Mouse (Mus musculus): ENCODE results near the gene Olfr1008.
"Not testable (repeated sequence)": the region's sequence is repeated elsewhere in the genome, so short reads cannot be mapped to it uniquely, and the experiment has no call there.

Olfr1008 gene

DNA sequence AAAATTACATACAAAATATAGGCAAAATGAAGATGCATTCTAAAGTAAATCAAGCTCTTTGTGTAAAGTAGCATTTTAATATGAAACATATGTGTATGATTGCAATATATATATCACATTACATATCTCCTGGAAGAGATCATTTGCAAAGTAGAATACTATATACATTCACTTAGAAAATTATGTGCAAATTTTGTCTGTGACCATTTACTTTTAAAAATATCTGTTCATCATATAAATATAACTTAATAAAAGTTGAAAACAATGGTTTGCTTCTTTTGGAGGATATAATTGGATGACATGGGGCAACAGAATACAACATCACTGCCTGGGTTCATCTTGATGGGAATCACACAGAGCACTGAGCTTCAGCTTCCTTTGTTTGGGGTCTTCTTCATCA is at the start of gene Olfr1008:
TSS of gene Olfr1008 (plus strand) at position 301 of the 400 bp plus-strand sequence.
- in situ Hi-C loops (cut with MboI, MseI), result no loop called here

DNA sequence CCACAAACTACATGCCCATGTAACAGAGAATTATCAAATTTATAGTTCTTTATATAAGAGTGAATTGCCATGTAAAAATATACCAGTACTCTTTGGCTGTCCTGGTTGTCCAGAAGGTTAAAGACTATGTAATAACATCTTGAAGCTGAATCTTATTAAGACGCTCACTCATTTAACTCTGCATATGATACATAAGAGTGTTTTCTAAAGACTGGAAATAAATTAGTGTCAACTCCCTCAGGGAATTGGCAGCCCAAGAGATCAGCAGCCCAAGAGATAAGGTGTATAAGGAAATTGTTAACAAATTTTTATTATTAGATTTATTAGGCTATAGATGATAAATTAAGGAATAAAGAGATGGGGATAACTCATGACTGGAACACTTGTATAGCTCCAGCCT is 38.6 kb upstream of the Olfr1008 start, which contains the start of gene Olfr1002:
TSS of gene Olfr1002 (minus strand) at position 101 of the 400 bp plus-strand sequence.
- in situ Hi-C loops (cut with MboI, MseI), result no loop called here

DNA sequence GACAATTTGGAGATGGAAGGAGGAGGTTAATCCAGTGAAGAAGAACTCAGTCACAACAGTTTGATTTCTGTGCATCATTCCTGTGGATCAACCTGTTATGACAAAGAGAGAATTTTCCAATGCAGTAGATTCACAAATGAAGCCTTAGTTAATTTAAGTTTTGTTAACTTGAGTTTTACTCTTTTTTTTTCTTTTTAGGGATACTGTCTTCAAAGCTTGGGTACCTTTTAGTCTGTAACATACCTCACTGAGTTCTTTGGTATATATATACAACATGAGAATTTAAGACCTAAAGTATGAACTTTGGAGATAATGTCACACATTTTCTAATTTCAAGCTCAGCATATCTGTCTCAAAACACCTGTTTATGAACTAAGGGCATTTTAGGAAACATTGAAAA is 24.9 kb upstream of the Olfr1008 start, which contains the start of gene Olfr154:
TSS of gene Olfr154 (minus strand) at position 101 of the 400 bp plus-strand sequence.
- in situ Hi-C loops (cut with MboI, MseI), result not testable (repeated sequence)

DNA sequence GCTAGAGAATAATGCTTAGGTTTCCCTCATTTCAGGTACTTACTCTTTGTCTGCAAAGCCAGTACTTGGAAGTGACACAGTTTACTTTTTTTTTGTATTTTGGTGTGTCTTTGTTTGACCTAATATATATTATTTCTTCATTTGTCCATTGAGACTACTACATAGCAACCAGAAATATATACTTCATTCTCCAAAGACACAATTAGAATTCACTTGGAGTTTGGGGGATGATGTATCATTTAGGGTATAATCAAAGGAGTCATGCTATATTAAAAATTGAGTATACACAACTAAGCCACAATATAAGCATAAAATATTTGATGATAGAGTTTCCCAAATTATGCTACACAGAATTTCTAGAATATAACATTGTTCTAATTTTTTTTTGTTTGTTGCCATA is 10.6 kb upstream of the Olfr1008 start, which contains the start of gene Olfr1006:
TSS of gene Olfr1006 (minus strand) at position 101 of the 400 bp plus-strand sequence.
- in situ Hi-C loops (cut with MboI, MseI), result no loop called here

DNA sequence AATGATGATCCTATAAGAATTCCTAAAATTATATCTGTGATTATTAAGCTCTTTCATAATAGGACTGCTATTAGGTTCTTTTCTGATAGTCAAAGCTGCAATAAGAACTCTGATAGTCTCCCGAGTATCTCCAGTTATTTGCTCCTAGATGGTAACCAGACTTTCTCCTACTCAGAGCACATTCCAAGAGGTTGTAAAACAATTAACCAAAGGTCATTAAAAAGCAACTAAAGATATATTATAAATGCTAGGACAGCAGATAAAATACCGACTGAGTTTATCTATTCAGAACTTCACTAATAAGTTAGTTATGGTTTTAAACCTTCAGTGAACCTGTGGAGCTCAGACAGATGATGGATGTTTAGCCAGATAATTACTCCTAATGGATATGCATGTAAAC is 21.4 kb downstream of the Olfr1008 start:
- in situ Hi-C loops (cut with MboI, MseI), result not testable (repeated sequence)

DNA sequence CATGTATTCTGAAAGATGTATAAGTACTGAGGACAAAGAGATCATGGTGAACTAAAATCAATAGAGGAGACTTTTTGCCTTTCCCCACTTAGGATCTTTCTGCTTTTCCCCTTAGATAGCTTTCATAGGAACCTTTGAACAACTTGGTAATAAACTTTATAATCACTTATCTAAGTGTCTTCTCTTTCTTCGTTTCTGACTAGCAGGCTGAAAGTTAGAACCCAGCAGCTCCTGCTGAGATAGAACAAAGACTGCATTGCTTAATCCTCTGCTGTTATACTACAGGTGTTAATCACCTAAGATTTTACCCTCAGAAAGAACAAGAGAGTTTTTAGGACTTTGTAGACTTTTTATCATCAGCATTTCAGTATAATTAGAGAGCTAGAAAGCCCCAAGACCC is 21.9 kb downstream of the Olfr1008 start:
- in situ Hi-C loops (cut with MboI, MseI), result no loop called here

DNA sequence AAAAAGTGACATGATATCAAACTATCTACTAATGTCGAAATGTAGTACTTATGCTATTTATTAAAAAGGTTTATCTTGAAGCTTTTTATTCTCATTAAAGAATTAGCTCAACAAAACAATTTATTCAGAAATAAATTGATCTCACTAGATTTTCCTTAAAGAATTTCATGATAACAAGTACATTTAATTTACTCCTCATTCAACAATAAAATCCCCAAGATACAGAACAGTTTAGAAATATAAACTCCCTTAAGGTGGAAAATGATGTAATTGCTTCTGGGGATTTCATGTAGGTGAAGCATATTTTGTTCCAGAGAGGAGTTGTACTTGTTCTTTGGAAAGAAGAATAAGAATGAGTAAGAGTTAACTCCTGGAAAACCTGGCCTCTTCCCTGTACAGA is 25.9 kb downstream of the Olfr1008 start, which contains the start of gene Olfr1009:
TSS of gene Olfr1009 (plus strand) at position 301 of the 400 bp plus-strand sequence.
- in situ Hi-C loops (cut with MboI, MseI), result no loop called here

DNA sequence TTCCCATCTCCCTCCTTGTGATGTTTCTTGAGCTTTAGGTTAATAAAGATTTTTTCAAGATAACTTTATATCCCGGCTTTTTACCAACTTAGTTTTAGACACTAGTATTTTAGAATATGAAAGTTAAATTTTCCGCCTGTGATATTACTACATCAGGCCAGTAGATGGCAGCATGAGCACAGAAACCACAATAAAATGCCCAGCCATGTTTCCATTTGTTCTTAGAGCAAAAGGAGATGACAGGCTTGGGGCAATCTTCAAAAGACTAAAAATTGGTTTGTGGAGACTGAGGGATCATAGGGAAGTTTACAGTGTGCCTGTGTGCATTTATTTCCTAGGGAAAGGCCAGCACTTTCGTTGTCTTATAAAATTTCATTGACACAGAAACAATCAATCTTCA is 36.6 kb downstream of the Olfr1008 start:
- in situ Hi-C loops (cut with MboI, MseI), result no loop called here
